Mouse (Mus musculus) erythroid progenitor cell, adult 5-6 weeks (primary cell): ENCODE data around the gene Rfx3. TPM values are rescaled to one million over a fixed set of nuclear protein-coding genes. Genes with fewer than 3 reads are reported as not detected.

Source experiments
- ATAC-seq: replicated peaks from 2 replicates; pipeline ENCODE4 v1.8.0; 2016; ENCODE audit warnings: moderate number of reproducible peaks, mild to moderate bottlenecking, moderate TSS enrichment, inconsistent platforms; ENCODE audit not compliant: poor library complexity, low FRiP score, severe bottlenecking
- total RNA-seq, 2 experiments: library from RNA; stranded (forward) in 1 of 2; stranded (reverse) in 1 of 2; fragments of 150-400 nt in 1 of 2; fragments of 186-747, 209-891 nt in 1 of 2; gene quantifications; 2 replicates each; pipeline versions ENCODE4 v1.2.3 to v1.2.4; 2015 to 2017; ENCODE audit warnings: low replicate concordance in 2 of 2

Gene Rfx3
- total RNA-seq (2015; ENCODE audit: low replicate concordance) (5.4 and 16.2 TPM in 2 replicates), total RNA-seq (2017; ENCODE audit: low replicate concordance) (4.7 and 7.3 TPM in 2 replicates)

DNA sequence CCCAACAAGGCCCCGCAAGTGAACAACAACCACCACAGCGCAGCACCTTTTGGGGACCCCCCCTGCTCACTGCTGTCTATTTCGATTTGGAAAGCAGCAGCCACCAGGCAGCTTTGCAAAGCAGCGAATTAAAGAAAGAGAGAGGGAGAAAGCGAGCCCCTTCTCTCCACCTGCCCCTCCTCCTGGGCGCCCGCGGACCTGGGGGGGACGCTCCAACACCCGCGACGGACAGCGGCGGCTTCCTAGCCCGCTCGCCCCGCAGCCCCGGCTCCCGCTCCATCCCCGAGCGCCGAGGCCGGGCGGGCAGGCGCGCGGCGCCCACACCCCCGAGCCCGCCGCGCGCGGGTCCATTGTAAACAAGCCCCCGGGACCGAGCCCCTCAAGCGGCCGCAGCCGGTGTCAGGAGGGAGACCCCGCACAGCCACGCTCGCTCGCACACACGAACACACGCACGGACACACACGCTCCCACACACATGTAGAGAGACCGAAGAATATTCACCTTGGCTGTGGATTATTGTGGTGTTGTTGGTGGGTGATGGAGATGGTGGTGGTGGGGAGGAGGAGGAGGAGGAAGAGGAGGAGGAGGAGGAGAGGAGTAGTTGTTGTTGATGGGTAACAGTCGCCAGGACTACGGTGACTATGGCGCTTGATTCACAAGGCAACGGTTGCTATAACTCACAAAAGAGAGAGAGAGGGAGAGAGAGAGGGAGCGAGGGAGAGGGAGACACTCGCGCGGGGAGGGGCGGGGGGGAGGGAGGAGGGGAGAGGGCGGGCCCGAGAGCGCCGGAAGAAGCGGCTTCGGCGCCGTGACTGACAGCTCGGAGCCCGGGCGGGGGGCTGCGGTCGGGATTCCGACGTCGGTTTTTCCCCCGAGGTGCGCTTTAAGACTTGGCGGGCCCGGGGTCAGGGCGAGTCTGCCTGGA, at the start of gene Rfx3:
Gene Rfx3 (minus strand): TSS at position 696 of the 925 bp plus-strand sequence.
- peak; percentile 55 for ATAC-seq

DNA sequence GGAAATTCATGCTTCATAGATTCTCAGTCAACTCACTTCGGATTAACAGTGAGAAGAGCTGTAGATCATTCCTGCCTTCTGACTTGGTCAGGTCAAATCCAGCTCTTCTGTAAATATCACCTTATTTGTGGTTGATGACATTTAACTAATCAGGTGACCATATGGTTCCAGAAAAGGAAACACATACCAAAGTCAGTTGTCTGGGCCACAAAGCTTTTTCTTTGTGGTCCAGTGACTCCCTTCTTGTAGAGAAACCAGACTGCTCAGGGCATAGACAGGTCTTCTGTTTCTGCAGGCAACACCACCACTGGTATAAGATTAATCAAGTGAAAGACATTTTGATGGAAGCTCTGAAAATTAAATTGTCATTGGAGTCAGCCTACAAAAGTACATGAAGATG, 41.1 kb upstream of the Rfx3 start:
- ATAC-seq, result no peak

DNA sequence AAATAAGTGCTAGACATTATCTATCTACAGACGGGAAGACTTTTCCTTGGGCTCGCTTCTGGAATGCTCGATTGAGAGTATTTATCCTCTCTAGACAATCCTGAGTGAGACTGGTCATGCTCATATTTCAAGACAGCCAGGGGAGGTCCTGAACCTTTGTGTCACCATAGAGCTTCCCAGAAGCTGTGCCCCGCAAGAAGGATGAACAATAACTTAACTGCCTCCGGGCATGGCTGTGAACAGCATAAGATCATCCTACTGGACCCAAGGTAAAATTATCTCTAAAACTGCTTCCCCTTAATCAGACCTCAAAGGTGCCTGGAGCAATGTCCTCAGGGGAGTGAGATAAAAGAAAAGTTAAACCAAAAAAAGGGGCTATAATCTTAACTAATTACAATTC, 40.6 kb upstream of the Rfx3 start:
- ATAC-seq, result no peak

DNA sequence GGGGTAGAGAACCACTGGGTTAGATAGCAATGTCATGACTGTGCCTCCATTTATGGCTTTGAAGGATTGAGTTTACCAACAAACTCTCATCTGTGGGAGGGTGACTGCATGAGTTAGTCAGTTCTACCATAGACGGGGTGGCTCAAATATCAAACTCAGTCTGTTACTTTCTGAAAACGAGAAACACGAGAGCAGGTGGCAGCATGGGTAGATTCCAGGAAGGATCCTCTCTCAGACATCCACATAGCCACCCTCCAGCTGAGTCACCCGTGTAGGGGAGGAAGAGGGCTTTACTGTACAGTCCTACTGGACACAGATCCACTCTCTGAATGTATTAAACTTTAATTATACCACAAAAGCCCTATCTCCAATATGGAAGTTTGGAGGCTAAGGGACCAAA, 38.3 kb upstream of the Rfx3 start:
- no peak for ATAC-seq

DNA sequence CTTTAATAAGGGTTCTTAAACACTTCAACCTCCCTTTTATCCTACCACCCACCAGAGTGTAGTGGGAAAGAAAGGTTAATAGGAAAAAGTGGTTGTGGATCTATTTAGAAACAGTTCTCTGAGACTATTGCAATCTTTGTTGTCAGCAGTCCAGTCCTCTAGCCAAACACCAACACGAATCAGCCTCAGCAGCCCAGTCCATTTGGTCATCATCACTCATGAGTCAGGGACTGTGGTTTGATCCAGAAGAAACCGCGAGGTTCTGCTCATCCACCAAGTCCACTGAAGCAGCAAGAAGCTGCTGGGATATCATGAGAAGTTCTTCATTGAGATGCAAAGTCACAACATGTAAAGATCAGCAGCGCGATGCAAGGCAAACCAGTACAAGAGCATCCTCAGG, 35.8 kb upstream of the Rfx3 start:
- ATAC-seq, result no peak

DNA sequence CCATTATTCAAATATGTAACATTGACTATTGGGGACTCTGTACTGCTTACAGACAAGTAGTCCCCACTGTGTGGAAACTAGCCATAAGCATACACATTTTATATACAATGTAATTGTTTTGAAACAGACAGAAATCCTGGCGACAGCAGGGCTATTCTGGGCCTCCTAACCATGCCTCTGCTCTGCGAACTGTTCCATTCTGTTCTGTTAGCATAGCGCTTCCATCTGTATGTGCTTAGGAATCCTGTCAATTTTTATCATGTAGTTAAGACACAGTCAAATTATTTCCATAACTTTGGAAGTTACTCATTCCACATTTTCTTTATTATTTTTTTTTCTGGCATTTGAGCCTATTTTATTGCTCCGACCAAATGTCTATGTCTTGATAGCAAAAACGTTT, 34.0 kb upstream of the Rfx3 start:
- ATAC-seq, result no peak

DNA sequence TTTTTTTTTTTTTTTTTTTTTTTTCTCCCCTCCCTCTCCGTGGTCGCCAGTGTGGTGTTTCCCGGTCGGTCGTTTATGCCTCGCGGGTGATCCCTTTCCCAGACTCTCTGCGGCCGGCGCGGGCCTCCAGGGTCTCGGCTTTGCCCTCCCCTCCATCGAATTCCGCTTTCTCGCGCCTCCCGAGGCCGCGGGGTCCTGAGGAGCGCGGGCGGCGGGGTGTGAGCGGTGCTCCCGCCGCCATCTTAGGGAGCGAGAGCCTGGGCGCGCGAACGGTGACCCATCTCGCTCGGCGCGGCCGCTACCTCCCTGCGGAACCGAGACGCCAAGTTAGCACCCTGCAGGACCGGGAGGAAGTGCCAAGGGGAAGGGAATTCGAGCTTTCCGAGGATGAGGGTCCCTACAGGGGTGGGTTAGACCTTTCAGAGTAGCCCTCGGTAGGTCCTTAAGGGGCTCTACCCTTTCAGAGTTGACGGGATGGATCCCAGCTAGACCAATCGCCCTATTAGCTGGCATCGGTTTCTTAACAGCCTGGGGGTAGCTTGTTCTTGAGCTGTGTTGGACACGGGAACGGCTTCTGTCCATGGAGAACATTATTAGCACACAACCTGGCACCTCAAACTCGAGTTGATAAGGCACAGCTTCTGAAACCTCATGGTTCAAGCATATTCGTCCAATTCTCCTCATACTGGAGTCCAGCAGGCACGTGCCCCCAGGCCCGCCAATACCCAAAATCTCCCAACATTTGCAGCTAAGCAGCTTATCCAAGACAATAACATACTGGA, 943 bp upstream of the Rfx3 start:
- ATAC-seq, result peak; percentile 75

DNA sequence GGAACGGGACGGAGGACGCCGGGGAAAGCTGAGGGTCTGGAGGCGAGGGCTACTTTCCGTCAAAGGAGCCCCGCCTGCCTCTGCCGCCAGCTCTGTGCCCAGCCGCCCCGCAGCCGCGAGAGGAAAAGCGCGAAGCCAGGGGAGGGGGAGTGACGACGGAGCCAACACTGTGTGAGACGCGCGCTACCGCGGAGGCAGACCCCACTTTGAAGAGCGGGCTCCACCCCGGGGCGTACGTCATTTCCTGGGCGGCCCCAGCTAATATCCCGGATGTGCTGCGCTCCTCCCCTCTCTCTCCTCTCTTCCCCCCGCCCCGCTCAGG, 391 bp upstream of the Rfx3 start:
- ATAC-seq, result peak; percentile 95

DNA sequence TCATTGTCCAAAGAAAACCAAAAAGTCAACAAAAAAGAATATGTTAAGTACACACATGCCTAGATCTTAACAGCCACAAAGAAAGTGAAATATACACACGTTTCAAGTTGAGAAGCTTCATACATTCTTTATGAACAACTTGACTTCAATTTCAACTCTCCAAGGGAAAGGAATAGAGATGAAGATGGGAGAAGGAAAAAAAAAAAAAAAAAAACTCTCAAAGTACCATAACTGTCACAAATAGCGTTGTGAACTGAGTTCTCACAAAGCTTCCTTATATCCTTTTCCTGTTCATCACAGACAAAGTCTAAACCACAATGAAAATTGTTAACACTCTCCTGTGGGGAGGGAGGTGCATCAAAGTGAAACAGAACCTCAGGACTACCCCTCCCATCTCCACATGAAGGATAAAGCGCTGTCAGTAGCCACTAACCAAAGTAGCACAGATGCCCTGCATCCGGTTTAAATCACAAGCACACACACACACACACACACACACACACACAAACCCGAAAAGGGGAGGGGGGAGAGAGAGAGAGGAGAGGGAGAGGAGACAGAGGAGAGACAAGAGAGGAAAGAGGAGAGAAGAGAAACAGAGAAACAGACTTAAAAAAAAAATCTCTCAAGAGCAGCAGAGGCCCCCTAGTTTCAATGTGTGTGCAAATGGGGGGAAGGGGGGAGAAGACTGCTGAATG, 1.2 kb downstream of the Rfx3 start:
- ATAC-seq, result no peak

DNA sequence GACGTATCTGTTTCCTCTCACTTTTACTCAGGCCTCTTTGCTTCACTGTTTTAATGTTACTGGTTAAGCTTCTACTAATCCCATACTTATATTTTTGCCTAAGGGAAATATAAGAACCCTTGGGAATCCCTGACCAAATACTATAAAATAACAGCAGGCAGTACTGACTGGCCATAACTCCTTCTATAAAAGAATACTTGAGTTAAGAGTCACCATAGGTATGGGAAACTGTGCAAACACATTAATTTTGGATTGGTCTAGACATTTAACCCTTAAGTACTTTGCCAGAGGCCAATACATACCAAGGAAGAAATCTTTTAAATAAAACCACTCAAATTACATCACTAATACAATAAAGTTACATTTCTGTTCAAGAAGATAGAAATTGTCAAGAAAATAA, 6.8 kb downstream of the Rfx3 start:
- no peak for ATAC-seq

DNA sequence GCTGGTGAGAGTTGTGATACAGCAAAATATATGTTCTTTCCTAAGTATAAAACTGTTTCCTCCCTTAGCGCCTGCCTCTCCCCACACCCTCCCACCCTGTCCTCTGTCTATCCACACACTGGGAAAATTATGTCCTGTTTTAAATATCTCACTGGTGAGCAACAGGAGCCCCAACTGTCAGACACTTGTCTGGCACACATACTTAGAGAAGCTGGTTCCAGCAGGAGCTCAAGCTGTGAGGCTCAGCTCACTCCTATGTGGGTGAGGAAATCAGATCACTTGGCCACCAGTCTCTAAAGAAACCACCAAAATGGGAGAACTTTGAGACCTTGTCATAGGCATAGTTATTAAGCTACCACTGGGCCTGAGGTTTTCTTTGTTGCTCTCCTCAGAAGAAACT, 7.5 kb downstream of the Rfx3 start:
- ATAC-seq, result no peak

DNA sequence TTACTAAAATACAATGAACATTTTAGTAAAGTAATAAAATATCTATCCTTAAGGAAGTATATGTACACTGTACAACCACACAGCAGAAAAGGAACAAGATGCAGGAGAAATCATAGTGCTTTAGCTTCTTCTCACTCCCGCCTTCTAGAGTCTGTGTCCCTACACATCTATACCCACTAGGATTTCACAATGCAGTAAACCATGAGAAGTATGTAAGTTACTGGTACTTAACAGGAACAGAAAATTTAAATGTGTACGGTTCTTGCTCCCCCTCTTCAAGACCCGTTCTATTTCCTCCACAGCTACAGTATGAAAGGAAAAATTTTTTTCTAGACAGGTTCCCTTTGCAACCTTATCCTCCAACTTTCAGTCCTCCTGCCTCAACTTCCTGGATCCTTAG, 8.3 kb downstream of the Rfx3 start:
- ATAC-seq, result no peak

DNA sequence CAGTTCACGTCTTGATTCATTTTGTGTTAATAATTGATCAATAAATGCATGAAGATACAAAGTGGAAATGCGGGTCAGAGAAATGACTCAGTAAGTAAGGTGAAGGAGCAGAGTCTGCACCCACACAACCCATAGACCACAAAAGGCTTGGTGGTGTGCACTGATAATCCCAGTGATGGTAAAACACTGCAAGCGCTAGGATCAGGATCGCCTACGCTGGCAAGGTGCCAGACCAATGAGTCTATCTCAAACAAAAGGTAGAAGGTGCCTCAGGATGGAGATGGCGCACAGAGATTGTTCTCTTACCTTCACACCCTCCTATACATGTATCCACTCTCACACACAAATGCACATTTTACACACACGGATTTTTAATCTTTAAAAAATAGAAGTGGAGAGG, 18.2 kb downstream of the Rfx3 start:
- ATAC-seq, result no peak

DNA sequence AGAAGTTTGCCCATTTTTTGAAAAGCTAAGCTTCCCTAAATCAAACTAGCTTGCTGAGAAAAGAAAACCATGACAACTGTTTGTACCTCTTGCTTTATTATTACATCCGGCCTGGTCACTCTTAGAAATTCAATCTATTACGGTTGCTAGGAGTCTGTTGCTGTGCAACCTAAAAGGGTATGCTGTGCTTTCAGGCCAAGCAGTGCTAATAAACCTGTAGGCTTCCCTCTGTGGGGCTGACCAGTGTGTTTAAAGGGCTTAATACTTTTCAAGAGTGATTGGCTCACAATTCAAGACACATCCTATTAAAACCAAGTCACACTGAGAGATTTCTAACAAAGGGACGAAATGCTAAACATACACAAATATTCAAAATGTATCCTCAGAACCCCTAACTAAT, 22.2 kb downstream of the Rfx3 start:
- no peak for ATAC-seq

DNA sequence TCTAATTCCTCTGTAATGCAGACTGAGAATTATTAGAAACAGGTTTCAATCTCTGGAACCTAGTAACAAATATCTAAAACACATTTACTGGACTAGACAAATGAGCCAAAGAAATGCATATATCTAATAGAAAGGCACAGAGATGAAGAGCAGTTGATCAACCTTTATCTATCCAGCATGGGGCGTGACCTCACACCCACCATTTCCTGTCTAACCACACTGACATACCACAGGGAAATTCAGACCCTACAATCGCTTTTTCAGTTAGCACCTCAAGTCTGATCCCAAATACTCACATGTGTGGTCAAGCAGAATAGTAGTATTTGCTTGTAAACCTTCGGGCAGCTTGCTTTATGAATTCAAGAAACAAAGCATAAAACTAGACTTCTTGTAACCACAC, 43.4 kb downstream of the Rfx3 start:
- no peak for ATAC-seq

DNA sequence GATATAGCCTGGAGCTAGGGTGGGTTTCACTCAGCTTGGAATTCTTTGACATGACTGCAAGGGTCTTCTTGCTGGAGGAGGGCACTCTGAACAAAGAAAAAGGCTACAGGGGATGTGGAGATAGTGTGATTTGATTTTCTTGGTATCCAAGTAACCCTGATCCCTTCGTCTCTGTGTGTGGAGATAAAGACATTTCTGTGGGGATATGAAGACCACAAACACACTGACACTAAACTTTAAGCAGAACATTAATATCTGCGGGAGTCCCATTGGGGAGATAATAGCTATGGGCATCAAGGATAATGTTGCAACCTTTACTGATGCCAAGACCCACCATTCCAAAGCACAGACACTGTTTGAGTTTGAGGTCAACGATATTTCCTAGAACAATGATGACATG, 49.7 kb downstream of the Rfx3 start:
- ATAC-seq, result no peak

DNA sequence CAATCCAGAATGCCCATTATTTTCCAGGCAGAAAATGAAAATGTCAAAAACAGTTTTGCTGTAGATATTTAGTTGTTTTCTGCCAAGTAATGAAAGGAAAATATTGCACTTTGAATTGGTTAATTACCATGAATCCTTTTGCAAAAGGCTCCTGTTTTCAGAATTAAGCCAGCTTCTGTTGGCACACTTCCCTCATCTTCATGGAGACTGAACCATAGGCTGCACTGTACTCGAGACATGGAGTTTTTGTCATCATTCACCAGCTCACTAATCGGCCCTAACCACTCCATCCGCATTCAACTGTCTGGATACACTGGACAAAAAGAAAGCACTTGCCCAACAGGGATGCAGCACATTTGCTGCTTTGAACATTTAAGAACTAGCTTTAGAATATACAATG, 75.5 kb downstream of the Rfx3 start:
- ATAC-seq, result no peak

DNA sequence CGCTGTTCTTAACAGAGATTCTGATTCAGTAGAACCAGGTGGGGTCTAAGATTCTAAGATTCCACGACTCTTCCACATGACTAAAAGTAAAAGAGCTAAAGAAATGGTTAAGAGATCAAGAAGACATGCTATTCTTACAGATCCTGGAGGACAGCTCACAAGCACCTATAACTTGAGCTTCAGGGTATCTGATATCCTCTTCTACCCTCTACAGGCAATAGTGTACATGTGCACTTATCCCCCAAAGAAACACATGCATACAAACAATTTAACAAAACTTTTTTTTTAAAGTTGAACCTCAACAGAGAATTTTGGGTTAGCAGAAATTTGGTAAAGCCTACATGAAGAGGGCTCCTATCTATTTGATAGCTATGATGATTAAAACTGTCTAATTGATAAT, 79.8 kb downstream of the Rfx3 start:
- ATAC-seq, result no peak

DNA sequence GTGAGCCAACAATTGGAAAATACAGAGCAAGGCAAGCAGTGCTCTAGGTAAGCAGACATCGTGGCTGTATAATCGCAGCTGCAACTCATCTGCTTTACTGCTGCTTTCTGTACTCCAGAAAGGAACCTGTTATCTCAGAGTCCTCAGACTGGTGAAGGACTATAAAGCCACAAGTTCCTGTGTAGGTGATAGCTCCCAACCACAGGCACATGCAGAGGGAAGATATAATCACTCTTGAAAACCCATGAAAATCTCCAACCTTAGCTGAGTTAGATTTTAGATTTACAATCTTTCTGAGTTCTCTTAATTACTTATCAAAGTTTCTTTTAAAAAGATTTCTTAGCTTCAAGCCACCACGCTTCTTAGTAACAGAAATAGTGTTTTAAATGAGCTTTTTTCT, 84.6 kb downstream of the Rfx3 start:
- ATAC-seq, result no peak

DNA sequence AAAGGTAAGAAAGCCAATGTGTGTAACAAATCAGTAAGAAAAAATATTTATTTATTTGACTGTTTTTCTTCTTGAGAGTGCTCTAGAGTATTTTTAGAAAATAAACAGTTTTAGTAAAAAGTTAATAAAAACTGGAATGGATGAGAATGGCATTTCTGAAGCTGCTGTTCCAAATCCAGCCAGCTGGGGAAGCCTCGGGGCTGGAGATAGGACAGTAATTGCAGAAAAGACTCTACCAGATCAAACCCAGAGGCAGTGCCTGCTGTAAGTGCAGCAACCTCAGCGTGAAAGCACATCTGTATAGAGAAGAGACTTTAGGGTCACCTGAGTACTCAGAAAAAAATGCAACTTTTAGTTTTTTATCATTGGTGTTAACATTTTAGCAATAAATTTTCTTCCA, 91.9 kb downstream of the Rfx3 start:
- ATAC-seq, result no peak

DNA sequence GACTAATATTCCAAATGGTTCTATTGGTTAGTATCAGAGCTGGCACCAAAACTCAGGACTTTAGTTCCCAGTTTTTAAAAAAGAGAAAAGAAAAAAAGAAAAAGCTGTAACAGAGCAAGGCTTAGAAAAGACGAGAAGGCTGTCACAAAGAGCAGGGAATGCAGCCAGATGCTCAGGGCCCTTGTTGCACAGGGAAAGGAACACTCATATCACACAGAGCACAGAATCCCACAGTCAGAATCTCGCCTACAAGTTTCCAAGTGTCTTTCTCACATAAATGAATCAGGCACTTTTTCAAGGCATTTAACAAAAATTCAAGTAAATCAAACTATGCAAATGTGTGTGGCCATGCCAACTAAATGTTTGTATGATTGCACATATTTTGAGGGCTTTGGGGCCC, 94.5 kb downstream of the Rfx3 start:
- no peak for ATAC-seq
